Mouse (Mus musculus) ES-E14 (cell line): ENCODE results near the gene Gm21188. TPM values are rescaled to one million over a fixed set of nuclear protein-coding genes. Genes with fewer than 3 reads are reported as not detected.
"Not testable (repeated sequence)": the region's sequence is repeated elsewhere in the genome, so short reads cannot be mapped to it uniquely, and the experiment has no call there.

Experiments used
- DNase-seq: peaks from one replicate; pipeline ENCODE4 v3.0.0-alpha.2; 2013; ENCODE audit warnings: low read depth, low spot score
- H3K27ac ChIP-seq: 2 replicates; pipeline ENCODE4 v1.5.1; 2012; ENCODE audit warnings: low read depth, mild to moderate bottlenecking, low read length, moderate library complexity, mixed read lengths; ENCODE audit not compliant: poor library complexity, insufficient read depth, severe bottlenecking
- H3K36me3 ChIP-seq: 2 replicates; pipeline ENCODE4 v1.6.1; 2012; ENCODE audit warnings: mild to moderate bottlenecking, low read length, moderate library complexity, mixed read lengths; ENCODE audit not compliant: control insufficient read depth, poor library complexity, insufficient read depth, severe bottlenecking
- H3K4me1 ChIP-seq, 2 experiments: fragments of 150-350 bp in 1 of 2; sonication (generic) in 1 of 2; 2 replicates each; pipeline ENCODE4 v1.6.1; 2012; ENCODE audit warnings: low read length in 2 of 2, mild to moderate bottlenecking in 1 of 2, mixed read lengths in 1 of 2; ENCODE audit not compliant: control insufficient read depth in 2 of 2, insufficient read depth in 2 of 2, poor library complexity in 1 of 2
- H3K4me3 ChIP-seq, 2 experiments: fragments of 150-350 bp in 1 of 2; sonication (generic) in 1 of 2; 2 replicates each; pipeline ENCODE4 v1.5.1; 2012; ENCODE audit warnings: low read length in 2 of 2, low read depth in 1 of 2, mild to moderate bottlenecking in 1 of 2, mixed read lengths in 1 of 2; ENCODE audit not compliant: insufficient read depth in 1 of 2, poor library complexity in 1 of 2, severe bottlenecking in 1 of 2
- H3K9ac ChIP-seq: 2 replicates; pipeline ENCODE4 v1.6.1; 2012; ENCODE audit warnings: low read depth, mild to moderate bottlenecking, low read length, mixed read lengths; ENCODE audit not compliant: poor library complexity, insufficient read depth, severe bottlenecking
- H3K9me3 ChIP-seq: fragments of 150-350 bp; sonication (generic); 2 replicates; pipeline ENCODE4 v1.6.1; 2012; ENCODE audit warnings: low read depth, mild to moderate bottlenecking, low read length; ENCODE audit not compliant: control insufficient read depth, insufficient read depth
- in situ Hi-C, 2 experiments: fragments of 600-800 bp; cut with MboI; formaldehyde crosslinking; loops; one replicate each; pipeline ENCODE4 v1.15.1; 2025; ENCODE audit warnings: low sequenced_read_pairs in 2 of 2, inconsistent platforms in 1 of 2; ENCODE audit not compliant: unreplicated experiment in 2 of 2
- total RNA-seq: library from RNA; depleted of rRNA; stranded (reverse); fragments of 300-350 nt; gene quantifications from 2 replicates; pipeline ENCODE4 v1.2.3, GENCODE M21; 2012

Gm21188 gene
- total RNA-seq, 1 experiment, result not detected

DNA sequence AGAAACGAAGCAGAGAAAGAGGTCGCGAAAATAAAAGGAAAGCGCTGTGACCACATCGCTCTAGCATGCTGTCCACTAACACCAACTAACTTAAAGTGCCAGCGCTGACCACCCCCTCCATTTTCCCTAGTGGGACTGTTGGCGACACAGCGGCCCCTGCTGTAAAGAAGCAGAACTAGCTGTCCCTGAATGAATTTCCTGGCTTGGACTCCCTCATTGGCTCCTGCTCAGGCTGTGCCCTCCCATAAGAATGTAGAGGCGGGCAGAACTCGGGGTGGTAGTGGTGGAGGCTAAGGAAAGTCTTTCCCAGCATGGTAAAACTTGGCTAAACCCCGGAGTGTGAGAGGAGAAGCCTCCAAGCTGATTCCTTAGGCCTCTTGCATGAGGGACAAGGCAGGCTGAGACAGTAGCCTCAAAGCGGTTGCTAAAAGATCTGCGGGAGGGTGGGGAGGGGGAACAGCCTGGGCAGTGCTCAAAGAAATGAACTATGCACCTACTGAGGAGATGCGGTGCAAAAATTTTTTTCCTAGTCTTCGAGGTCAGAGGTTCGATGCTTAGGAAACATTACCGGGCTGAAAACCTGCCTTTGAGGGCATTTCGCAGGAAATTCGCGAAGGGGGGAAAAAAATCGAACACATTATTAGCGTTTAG lies 11.6 kb upstream of the Gm21188 start:
- H3K9me3 ChIP-seq, DNase-seq, in situ Hi-C loops, H3K4me3 ChIP-seq, H3K9ac ChIP-seq, H3K4me1 ChIP-seq, H3K27ac ChIP-seq, H3K36me3 ChIP-seq: not testable (repeated sequence)

DNA sequence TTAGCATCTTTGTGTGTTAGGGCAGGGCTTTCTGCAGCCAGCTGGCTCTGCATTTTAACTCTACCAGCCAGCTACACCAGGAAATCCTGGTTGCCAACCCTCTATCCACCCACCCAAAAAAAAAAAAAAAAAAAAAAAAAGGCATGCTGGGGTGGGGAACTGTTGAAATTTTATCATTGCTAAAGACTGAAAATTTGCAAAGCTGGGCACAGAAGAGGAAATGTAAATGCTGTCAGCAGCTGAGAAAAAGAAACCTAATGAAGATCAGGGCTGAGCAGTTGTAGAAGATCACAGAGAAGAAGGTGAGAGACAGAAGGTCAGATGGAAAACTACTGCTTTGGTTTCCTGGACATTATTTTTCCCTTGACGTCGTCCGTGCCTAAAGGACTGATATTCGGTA lies 10.9 kb upstream of the Gm21188 start:
- H3K27ac ChIP-seq, DNase-seq, H3K36me3 ChIP-seq, H3K4me3 ChIP-seq, H3K9me3 ChIP-seq, in situ Hi-C loops, H3K9ac ChIP-seq, H3K4me1 ChIP-seq: not testable (repeated sequence)

DNA sequence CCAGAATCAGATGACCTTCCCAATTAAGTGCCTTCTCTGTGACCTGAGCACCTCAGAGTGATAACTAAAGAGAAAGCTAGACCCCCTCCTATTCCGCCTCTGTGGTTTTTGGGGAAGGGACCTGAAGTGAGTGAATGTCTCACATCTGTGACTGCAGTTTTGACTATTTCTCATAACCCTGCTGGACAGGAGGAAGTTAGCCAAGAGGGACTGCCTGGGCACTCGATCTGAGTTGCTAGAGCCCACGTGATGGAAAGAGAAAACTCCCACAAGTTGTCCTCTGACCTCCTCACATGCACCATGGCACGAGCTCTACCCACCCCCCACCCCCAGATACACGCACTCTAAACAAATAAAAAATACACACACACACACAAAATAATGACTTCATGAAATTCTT lies 3.4 kb downstream of the Gm21188 start:
- H3K27ac ChIP-seq, H3K4me3 ChIP-seq, H3K9ac ChIP-seq, H3K9me3 ChIP-seq, H3K36me3 ChIP-seq, H3K4me1 ChIP-seq, DNase-seq, in situ Hi-C loops: not testable (repeated sequence)

DNA sequence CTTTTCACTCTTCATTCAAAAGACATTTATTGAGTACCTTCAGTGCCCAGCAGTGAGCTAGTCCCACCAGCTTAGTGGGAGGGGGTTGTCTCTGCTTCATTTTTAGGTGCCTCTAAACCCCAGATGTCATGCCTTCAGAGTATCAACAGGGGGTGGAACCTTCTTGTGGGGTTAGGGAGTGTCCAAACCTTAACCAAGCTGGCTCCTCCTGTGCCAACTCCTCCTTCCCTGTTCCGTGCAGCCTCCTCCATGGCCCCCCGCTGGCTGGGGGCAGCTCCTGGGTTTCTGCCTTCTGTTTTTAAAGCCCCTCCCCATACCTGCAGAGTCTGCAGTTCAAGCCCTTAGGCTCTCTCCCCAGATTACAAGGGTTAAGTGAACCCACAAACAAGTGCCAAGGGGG lies 3.8 kb downstream of the Gm21188 start:
- H3K4me1 ChIP-seq, H3K36me3 ChIP-seq, H3K9ac ChIP-seq, H3K4me3 ChIP-seq, H3K9me3 ChIP-seq, DNase-seq, H3K27ac ChIP-seq, in situ Hi-C loops: not testable (repeated sequence)

DNA sequence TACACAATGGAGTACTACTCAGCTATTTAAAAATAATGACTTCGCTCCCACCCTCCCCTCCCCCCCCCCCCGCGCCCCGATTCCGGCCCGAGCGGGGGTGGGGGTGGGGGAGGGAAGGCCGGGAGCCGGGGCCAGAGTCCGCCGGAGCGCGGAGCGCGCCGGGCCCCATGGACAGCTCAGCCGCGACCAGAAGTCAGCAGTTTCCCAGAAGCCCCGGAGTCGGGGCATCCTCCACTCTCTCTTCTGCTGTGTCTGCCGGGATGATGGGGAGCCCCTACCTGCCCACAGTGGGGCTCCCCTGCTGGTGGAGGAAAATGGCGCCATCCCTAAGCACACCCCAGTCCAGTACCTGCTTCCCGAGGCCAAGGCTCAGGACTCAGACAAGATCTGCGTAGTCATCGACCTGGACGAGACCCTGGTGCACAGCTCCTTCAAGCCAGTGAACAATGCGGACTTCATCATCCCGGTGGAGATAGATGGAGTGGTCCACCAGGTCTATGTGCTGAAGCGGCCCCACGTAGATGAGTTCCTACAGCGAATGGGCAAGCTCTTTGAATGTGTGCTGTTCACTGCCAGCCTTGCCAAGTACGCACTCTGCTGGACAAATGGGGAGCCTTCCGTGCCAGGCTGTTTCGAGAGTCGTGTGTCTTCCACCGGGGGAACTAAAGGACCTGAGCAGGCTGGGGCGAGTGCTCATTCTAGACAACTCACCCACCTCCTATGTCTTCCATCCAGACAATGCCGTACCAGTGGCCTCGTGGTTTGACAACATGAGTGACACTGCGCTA lies 5.4 kb downstream of the Gm21188 start:
- H3K4me3 ChIP-seq, H3K36me3 ChIP-seq, DNase-seq, in situ Hi-C loops, H3K9me3 ChIP-seq, H3K27ac ChIP-seq, H3K9ac ChIP-seq, H3K4me1 ChIP-seq: not testable (repeated sequence)

DNA sequence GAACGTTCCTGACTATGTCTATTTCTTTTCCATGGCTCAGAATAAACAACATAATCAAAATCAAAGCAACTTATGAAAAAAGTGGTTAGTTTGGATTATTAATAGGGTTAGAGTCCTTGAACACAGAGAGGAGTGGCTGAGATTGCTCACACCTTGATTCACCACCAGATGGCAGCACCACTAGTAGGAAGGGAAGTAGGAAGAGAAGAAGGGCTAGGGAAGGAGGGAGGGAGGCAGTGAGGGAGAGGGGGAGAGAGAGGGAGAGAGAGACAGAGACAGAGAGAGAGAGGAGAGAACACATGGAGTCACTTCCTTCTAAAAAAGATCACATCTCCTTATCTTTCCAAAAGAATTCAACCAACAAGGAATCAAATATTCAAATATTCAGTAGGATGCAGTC lies 10.8 kb downstream of the Gm21188 start:
- in situ Hi-C loops, DNase-seq: not testable (repeated sequence)

DNA sequence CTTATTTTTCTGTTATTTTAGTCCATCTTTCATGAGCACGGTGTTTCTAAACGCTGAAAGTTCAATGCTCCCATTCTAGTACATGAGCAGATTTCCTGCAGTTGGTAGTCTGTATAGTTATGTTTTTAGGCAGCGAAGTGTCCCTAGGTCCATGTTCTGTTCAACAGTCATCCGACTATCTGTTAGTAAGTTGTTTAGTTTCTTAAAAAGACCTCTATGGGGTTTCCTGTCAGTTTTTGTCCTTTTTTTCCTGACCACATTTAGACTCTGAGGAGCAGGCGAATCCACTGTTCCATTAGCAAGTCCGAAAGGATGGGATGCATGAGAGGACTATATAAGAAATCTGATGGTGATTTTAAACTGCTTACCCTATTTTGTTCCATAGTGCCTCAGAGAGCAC lies 14.1 kb downstream of the Gm21188 start:
- DNase-seq, H3K4me1 ChIP-seq, H3K9ac ChIP-seq, H3K9me3 ChIP-seq, in situ Hi-C loops, H3K36me3 ChIP-seq, H3K27ac ChIP-seq, H3K4me3 ChIP-seq: not testable (repeated sequence)

More for the DNA sequence above, 10.8 kb downstream of the Gm21188 start:
- H3K9ac ChIP-seq, H3K4me1 ChIP-seq, H3K27ac ChIP-seq, H3K36me3 ChIP-seq, H3K9me3 ChIP-seq, H3K4me3 ChIP-seq: not testable (repeated sequence)

DNA sequence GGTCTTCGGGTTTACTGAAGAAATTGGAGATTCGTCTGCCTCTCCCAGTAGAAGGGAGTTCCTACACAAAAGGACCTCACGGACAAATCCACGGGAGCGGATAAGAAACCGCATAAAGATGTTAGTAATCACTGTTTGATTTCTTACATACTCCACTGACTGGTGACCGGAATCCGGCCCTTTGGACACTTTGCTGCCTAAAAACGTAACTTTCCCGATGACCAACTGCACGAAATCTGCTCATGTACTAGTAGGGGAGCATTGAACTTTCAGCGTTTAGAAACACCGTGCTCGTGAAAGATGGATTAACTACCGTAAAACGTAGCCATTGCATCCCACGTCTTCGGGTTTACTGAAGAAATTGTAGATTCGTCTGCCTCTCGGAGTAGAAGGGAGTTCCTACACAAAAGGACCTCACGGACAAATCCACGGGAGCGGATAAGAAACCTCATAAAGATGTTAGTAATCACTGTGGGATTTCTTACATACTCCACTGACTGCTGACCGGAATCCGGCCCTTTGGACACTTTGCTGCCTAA lies 15.3 kb downstream of the Gm21188 start:
- H3K36me3 ChIP-seq, H3K4me3 ChIP-seq, DNase-seq, H3K9me3 ChIP-seq, H3K27ac ChIP-seq, H3K4me1 ChIP-seq, in situ Hi-C loops, H3K9ac ChIP-seq: not testable (repeated sequence)
